Mouse (Mus musculus) hindbrain, embryonic 16.5 days (tissue): ENCODE data around the gene Plpp4. TPM values are rescaled to one million over a fixed set of nuclear protein-coding genes. Genes with fewer than 3 reads are reported as not detected.

Experiments used
- ATAC-seq: fragments of 200-750 bp; cut with Nextera tagmentation; 2 replicates; pipeline ENCODE4 v1.8.0; 2017; ENCODE audit warnings: moderate TSS enrichment, moderate library complexity
- H3K27ac ChIP-seq: fragments of 300-500 bp; sonication (generic); 2 replicates; pipeline ENCODE4 v1.5.1; 2014; ENCODE audit warnings: low read depth, mild to moderate bottlenecking, control low read depth, low read length, moderate library complexity
- H3K27me3 ChIP-seq: fragments of 300-500 bp; sonication (generic); replicated peaks from 2 replicates; pipeline ENCODE4 v1.6.1; 2014; ENCODE audit warnings: low read length; ENCODE audit not compliant: control insufficient read depth, insufficient read depth
- H3K36me3 ChIP-seq: fragments of 300-500 bp; sonication (generic); 2 replicates; pipeline ENCODE4 v1.6.1; 2014; ENCODE audit warnings: mild to moderate bottlenecking, low read length, moderate library complexity, mixed read lengths; ENCODE audit not compliant: control insufficient read depth, insufficient read depth
- H3K4me1 ChIP-seq: fragments of 300-500 bp; sonication (generic); 2 replicates; pipeline ENCODE4 v1.6.1; 2014; ENCODE audit warnings: low read depth, low read length; ENCODE audit not compliant: control insufficient read depth, insufficient read depth
- H3K4me2 ChIP-seq: fragments of 300-500 bp; sonication (generic); 2 replicates; pipeline ENCODE4 v1.6.1; 2014; ENCODE audit warnings: mild to moderate bottlenecking, low read length, control low read depth, moderate library complexity
- H3K4me3 ChIP-seq: fragments of 300-500 bp; sonication (generic); 2 replicates; pipeline ENCODE4 v1.5.1; 2014; ENCODE audit warnings: mild to moderate bottlenecking, low read length, control low read depth, moderate library complexity
- H3K9ac ChIP-seq: fragments of 300-500 bp; sonication (generic); 2 replicates; pipeline ENCODE4 v1.6.1; 2014; ENCODE audit warnings: low read depth, mild to moderate bottlenecking, control low read depth, low read length, moderate library complexity
- H3K9me3 ChIP-seq: fragments of 300-500 bp; sonication (generic); 2 replicates; pipeline ENCODE4 v1.6.1; 2014; ENCODE audit warnings: mild to moderate bottlenecking, low read length, moderate library complexity; ENCODE audit not compliant: control insufficient read depth
- WGBS: fragments of 180-500 bp; shearing (Covaris S2); extraction: QIAGEN DNeasy Blood & Tissue Kit; methylation state at CpG from one replicate; pipeline ENCODE4 v1.1.7; 2014; 5-methylcytosine and 5-hydroxymethylcytosine counted together
- polyA plus RNA-seq: library from polyadenylated mRNA; unstranded; fragments of >200 nt; fragmentation: Nextera tagmentation; extraction: Ambion mirVana; gene quantifications from 2 replicates; pipeline ENCODE4 v1.2.1, GENCODE M21; 2015

Plpp4 gene
- 15.2 and 15.6 TPM in 2 replicates for polyA plus RNA-seq

GRCm38 (mm10) chr7:129256621-129257373 lies at the start of gene Plpp4:
Gene Plpp4, plus strand, starts transcription at chr7:129257031.
- Histone ChIP-seq H3K9ac (peak within 1 kb of the TSS; percentile 81), H3K4me1 (peaks cover 11% of the 10 kb centered on the region), H3K9me3 (no peaks in the 10 kb centered on the region), H3K4me2 (peak within 1 kb of the TSS; percentile 95), H3K36me3 (no peaks in the 10 kb centered on the region), H3K27me3 (peaks cover 5% of the 10 kb centered on the region; the same call in 1 of the 2 replicates), H3K4me3 (peak within 1 kb of the TSS; percentile 61), H3K27ac (peak within 1 kb of the TSS; percentile 66)
- peak; percentile 87 for ATAC-seq
- under 1% methylated on average over 48 of the region's 66 CpGs for WGBS

GRCm38 (mm10) chr7:129215926-129216543 lies 40.8 kb upstream of the Plpp4 start:
- H3K4me2 ChIP-seq: no peak overlapping the region
- H3K4me3 ChIP-seq: no peak overlapping the region
- no peaks in the 10 kb centered on the region for H3K36me3 ChIP-seq
- no peak overlapping the region for H3K9ac ChIP-seq
- H3K27me3 ChIP-seq: no peaks in the 10 kb centered on the region
- no peaks in the 10 kb centered on the region for H3K4me1 ChIP-seq
- ATAC-seq: no peak
- 68% methylated on average over 10 of the region's 10 CpGs for WGBS
- H3K27ac ChIP-seq: no peak overlapping the region
- H3K9me3 ChIP-seq: no peaks in the 10 kb centered on the region

GRCm38 (mm10) chr7:129216547-129217195 lies 40.2 kb upstream of the Plpp4 start:
- WGBS: 61% methylated on average over 10 of the region's 10 CpGs
- Histone ChIP-seq H3K4me2 (no peak overlapping the region), H3K27ac (no peak overlapping the region), H3K9ac (no peak overlapping the region), H3K27me3 (no peaks in the 10 kb centered on the region), H3K4me3 (no peak overlapping the region), H3K4me1 (no peaks in the 10 kb centered on the region), H3K36me3 (no peaks in the 10 kb centered on the region), H3K9me3 (no peaks in the 10 kb centered on the region)
- no peak for ATAC-seq

- no peak for ATAC-seq
- WGBS: 75% methylated on average over 9 of the region's 9 CpGs
- H3K27me3 ChIP-seq: no peaks in the 10 kb centered on the region
- no peak overlapping the region for H3K4me2 ChIP-seq
- H3K4me1 ChIP-seq: no peaks in the 10 kb centered on the region
- no peaks in the 10 kb centered on the region for H3K36me3 ChIP-seq
- H3K9ac ChIP-seq: no peak overlapping the region
- H3K27ac ChIP-seq: no peak overlapping the region
- H3K4me3 ChIP-seq: no peak overlapping the region
- H3K9me3 ChIP-seq: no peaks in the 10 kb centered on the region
These were observed 35.9 kb upstream of the Plpp4 start for GRCm38 (mm10) chr7:129220948-129221347.

GRCm38 (mm10) chr7:129221649-129222048 lies 35.2 kb upstream of the Plpp4 start:
- ATAC-seq: no peak

GRCm38 (mm10) chr7:129235410-129235809 lies 21.4 kb upstream of the Plpp4 start:
- Histone ChIP-seq H3K27me3 (no peaks in the 10 kb centered on the region), H3K4me2 (no peak overlapping the region), H3K4me3 (no peak overlapping the region), H3K9me3 (no peaks in the 10 kb centered on the region), H3K27ac (no peak overlapping the region), H3K4me1 (no peaks in the 10 kb centered on the region), H3K9ac (no peak overlapping the region), H3K36me3 (no peaks in the 10 kb centered on the region)
- 55% methylated on average over 2 of the region's 2 CpGs for whole genome bisulfite sequencing
- ATAC-seq: no peak

More at GRCm38 (mm10) chr7:129221649-129222048, 35.2 kb upstream of the Plpp4 start:
- H3K9ac ChIP-seq: no peak overlapping the region
- H3K4me3 ChIP-seq: no peak overlapping the region
- 90% methylated on average over 3 of the region's 3 CpGs for WGBS
- no peak overlapping the region for H3K27ac ChIP-seq
- H3K36me3 ChIP-seq: no peaks in the 10 kb centered on the region
- no peak overlapping the region for H3K4me2 ChIP-seq
- peaks cover under 1% of the 10 kb centered on the region; the same call in 1 of the 2 replicates for H3K4me1 ChIP-seq
- no peaks in the 10 kb centered on the region for H3K27me3 ChIP-seq
- H3K9me3 ChIP-seq: no peaks in the 10 kb centered on the region

GRCm38 (mm10) chr7:129235995-129236394 lies 20.8 kb upstream of the Plpp4 start:
- H3K4me1 ChIP-seq: no peaks in the 10 kb centered on the region
- H3K9ac ChIP-seq: no peak overlapping the region
- H3K4me3 ChIP-seq: no peak overlapping the region
- no peaks in the 10 kb centered on the region for H3K27me3 ChIP-seq
- WGBS: 36% methylated on average over 5 of the region's 5 CpGs
- no peaks in the 10 kb centered on the region for H3K9me3 ChIP-seq
- ATAC-seq: no peak
- no peak overlapping the region for H3K4me2 ChIP-seq
- H3K36me3 ChIP-seq: no peaks in the 10 kb centered on the region
- H3K27ac ChIP-seq: no peak overlapping the region

- H3K27ac ChIP-seq: no peak overlapping the region
- no peak for ATAC-seq
- peaks cover under 1% of the 10 kb centered on the region for H3K4me1 ChIP-seq
- no peaks in the 10 kb centered on the region for H3K9me3 ChIP-seq
- H3K27me3 ChIP-seq: no peaks in the 10 kb centered on the region
- no peak overlapping the region for H3K4me3 ChIP-seq
- no peaks in the 10 kb centered on the region for H3K36me3 ChIP-seq
- H3K4me2 ChIP-seq: no peak overlapping the region
- no peak overlapping the region for H3K9ac ChIP-seq
These were observed 5.8 kb upstream of the Plpp4 start for GRCm38 (mm10) chr7:129250981-129251380.

- H3K4me2 ChIP-seq: no peak overlapping the region
- no peaks in the 10 kb centered on the region for H3K36me3 ChIP-seq
- H3K27ac ChIP-seq: no peak overlapping the region
- peaks cover 11% of the 10 kb centered on the region for H3K4me1 ChIP-seq
- WGBS: 83% methylated on average over 6 of the region's 6 CpGs
- no peak overlapping the region for H3K9ac ChIP-seq
- ATAC-seq: no peak
- H3K27me3 ChIP-seq: peaks cover 5% of the 10 kb centered on the region; the same call in 1 of the 2 replicates
- no peaks in the 10 kb centered on the region for H3K9me3 ChIP-seq
- no peak overlapping the region for H3K4me3 ChIP-seq
These were observed 3.4 kb upstream of the Plpp4 start for GRCm38 (mm10) chr7:129253406-129253805.
